Mouse (Mus musculus) T-helper 2 cell (primary cell): ENCODE measurements around the gene Gm28372.

Experiments used
- in situ Hi-C: fragments of 300-600 bp; cut with MboI, MseI; formaldehyde crosslinking; loops from one replicate; pipeline ENCODE4 v1.15.1; 2025; ENCODE audit warnings: high pct_unique_total_duplicates

The Gm28372 gene

DNA sequence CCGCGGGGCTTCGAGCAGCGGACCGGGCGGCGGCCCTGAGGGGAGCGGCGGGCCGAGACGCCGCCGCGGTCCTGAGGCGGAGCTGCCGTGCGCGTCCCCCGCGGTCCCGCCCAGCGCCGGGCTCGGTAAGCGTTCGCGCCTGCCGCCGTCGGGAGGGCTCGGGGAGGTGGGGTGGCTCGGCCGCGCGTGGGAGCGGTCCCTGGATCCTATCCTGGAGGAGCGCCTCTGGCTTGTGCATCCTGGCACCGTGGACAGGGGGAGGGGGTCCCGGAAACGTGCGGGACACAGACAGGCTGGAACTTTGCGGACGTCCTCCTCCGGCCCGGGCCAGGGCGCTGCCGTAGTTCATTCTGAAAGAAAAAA is 45.4 kb downstream of the Gm28372 start:
- in situ Hi-C loops: loop anchor here (5.0 kb wide), 1 partner anchor 107 kb away; no protein-coding TSS in a partner anchor

GRCm38 (mm10) chr2:130451086-130451726 is 46.2 kb downstream of the Gm28372 start:
- in situ Hi-C loops: loop anchor here (5.0 kb wide), 1 partner anchor 106 kb away; no protein-coding TSS in a partner anchor

- in situ Hi-C loops: loop anchor here (5.0 kb wide), 1 partner anchor 106 kb away; no protein-coding TSS in a partner anchor
These were observed 46.7 kb downstream of the Gm28372 start for GRCm38 (mm10) chr2:130451727-130452090.

DNA sequence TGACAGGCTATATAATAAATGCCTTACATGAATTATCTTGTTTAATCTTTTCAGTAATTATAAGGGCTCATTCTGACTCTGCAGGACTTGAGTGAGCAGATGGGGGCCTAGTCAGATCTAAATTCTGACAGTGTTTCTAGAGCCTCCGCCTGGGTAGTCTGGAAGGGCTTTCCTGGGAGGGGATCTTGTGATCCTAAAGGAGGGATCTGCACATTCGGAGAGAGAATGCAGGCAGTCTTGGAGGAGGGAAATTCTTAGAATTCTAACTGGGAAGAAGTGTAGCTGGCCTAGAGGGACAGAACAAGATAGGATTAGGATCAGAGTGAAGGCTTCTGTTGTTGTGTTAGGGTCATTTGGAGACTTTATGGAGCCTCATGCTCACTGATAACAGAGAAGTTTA is 47.2 kb downstream of the Gm28372 start:
- in situ Hi-C loops: loop anchor here (5.0 kb wide), 1 partner anchor 105 kb away; no protein-coding TSS in a partner anchor

GRCm38 (mm10) chr2:130453421-130453820 is 48.4 kb downstream of the Gm28372 start:
- in situ Hi-C loops: loop anchor here (5.0 kb wide), 1 partner anchor 104 kb away; no protein-coding TSS in a partner anchor

DNA sequence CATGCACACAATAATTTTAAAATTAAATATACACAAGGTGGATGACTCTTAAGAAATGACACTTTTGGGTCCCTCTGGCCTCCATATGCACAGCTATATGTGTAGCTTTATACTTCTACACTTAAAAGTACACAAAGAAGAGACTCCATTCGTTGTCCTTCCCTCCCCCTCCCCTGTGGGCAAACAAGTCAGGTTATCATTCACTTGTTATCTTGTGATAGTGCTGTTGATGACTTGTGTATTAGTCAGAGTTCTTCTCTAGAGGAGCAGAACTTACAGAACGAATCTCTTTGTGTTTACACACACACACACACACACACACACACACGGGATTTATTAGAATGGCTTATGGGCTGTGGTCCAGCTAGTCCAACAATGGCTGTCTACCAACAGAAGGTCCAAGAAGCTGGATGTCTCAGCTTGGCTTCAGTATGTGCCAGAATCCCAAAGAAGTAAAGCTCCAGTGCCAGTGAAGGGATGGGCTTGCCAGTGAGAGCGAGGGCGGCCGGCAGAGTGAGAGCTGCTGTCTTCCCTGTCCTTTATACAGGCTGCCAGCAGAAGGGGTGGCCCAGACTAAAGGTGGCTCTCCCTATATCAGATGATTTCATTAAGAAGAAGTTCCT is 49.8 kb downstream of the Gm28372 start:
- in situ Hi-C loops: loop anchor here (5.0 kb wide), 1 partner anchor 102 kb away; no protein-coding TSS in a partner anchor
